Mouse (Mus musculus): ENCODE measurements around the gene Nsg2. TPM values are rescaled to one million over a fixed set of nuclear protein-coding genes. Genes with fewer than 3 reads are reported as not detected.

Nsg2 gene
- total and polyA plus RNA-seq, 2 experiments from 2014 or later = 1.2 to 3.7 TPM

DNA sequence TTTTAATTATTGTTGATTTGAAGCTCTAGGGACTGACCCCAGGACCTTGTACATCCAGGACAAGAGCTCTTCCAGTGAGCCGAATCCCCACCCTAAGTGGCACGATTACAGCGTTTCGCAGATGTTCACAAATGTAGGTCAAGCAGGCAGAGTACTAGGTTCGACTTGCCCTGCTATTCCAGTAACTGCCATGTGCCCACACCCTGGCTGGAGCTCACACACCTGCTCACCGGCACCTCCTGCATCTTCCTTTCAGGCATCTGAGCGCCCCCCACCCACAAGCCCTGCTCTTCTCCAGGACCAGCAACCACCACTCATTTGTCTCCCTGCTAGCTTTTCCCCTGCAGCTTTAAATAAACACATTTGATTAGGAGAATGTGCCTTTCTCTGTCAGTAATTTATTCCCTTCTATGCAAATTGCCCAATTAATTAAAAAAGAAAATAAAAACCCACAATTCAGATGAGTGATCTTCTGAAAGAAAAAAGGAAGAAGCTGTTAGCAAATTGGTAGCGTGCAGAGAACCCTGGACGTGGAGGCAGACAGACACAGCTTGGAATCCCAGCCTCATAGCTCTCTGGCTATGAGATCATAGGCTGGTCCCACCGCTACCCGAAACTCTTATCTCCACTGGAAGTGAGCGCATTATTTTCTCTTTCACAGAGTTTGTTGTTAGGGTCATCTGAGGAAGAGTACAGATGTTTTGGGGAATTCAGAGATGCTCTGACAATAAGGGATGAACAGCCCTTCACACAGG, 68.7 kb downstream of the Nsg2 start:
- peaks cover 14% of the 10 kb centered on the region for H3K4me1 ChIP-seq (ENCODE audit: control insufficient read depth, insufficient read depth)
- H3K9ac ChIP-seq (replicated peaks; ENCODE audit: low read depth, low read length) = no peak overlapping the region
- no peaks in the 10 kb centered on the region for H3K27me3 ChIP-seq (ENCODE audit: control insufficient read depth, insufficient read depth, low read length)
- no peaks in the 10 kb centered on the region for H3K36me3 ChIP-seq (replicated peaks; ENCODE audit: control insufficient read depth, insufficient read depth, low read length)
- H3K4me3 ChIP-seq (ENCODE audit: low read depth, low read length) = no peak overlapping the region
- no peak for DNase-seq (ENCODE audit: low spot score)
- ATAC-seq (ENCODE audit: insufficient read depth, low read depth) = no peak
- H3K27ac ChIP-seq (ENCODE audit: low read depth) = no peak overlapping the region
- TF ChIP-seq CTCF (IDR thresholded peaks at IDR 0.05; ENCODE audit: low read depth) (no peak), EP300 (IDR thresholded peaks at IDR 0.05; ENCODE audit: low read depth) (no peak)
- H3K9me3 ChIP-seq (replicated peaks; ENCODE audit: control insufficient read depth, low read length) = no peaks in the 10 kb centered on the region
- 39% methylated on average over 12 of the region's 12 CpGs for WGBS
- no peak overlapping the region for H3K4me2 ChIP-seq (ENCODE audit: low read depth, low read length)

DNA sequence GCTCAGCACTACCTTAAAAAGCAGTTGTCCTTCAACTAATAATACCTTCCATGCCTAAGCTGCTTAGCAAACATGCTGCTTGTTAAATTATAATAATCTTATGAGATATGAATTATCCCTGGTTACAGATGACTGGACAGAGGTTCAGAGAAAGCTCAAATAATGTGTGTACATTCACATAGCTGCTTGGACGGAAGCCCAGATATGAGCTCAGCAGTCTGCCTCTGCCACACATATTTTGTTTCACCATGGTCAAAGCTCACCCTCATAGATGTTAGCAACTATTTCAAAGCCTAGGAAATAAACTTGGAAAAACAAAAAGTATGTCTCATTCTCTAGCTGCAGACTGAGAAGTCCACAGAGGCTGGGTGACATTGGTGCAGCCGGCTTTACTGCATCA, 74.9 kb downstream of the Nsg2 start:
- Histone ChIP-seq H3K27ac (ENCODE audit: low read depth) (no peak overlapping the region), H3K4me1 (ENCODE audit: control insufficient read depth, insufficient read depth) (no peaks in the 10 kb centered on the region), H3K9me3 (replicated peaks; ENCODE audit: control insufficient read depth, low read length) (no peaks in the 10 kb centered on the region), H3K36me3 (replicated peaks; ENCODE audit: control insufficient read depth, insufficient read depth, low read length) (no peaks in the 10 kb centered on the region), H3K9ac (replicated peaks; ENCODE audit: low read depth, low read length) (no peak overlapping the region), H3K27me3 (ENCODE audit: control insufficient read depth, insufficient read depth, low read length) (no peaks in the 10 kb centered on the region), H3K4me2 (ENCODE audit: low read depth, low read length) (no peak overlapping the region), H3K4me3 (ENCODE audit: low read depth, low read length) (no peak overlapping the region)
- TF ChIP-seq CTCF (IDR thresholded peaks at IDR 0.05; ENCODE audit: low read depth) = no peak
- TF ChIP-seq EP300 (IDR thresholded peaks at IDR 0.05; ENCODE audit: low read depth) = no peak
- no peak for ATAC-seq (ENCODE audit: insufficient read depth, low read depth)
- no peak for DNase-seq (ENCODE audit: low spot score)
- WGBS = 57% methylated on average over 2 of the region's 2 CpGs

DNA sequence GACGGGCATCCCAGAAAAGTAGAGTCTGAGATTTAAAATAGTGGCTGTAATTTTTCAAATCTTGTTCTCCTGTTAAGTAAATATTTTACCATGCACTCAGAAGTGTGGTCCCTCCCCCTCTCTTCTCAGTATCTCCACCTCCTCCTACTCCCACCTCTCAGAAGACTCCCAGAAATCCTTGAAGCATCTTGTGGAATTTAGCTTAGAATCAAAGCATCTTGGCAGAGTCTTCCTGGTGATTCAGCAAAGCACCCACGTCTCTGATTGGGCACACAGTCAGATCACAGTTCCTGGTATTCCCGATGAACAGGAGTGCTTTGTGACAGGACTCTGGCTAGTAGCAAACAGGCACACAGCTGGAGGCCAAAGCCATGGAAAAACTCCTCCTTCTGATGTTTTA, 83.2 kb downstream of the Nsg2 start:
- ATAC-seq (ENCODE audit: insufficient read depth, low read depth) = no peak
- no peaks in the 10 kb centered on the region for H3K9me3 ChIP-seq (replicated peaks; ENCODE audit: control insufficient read depth, low read length)
- no peak overlapping the region for H3K27ac ChIP-seq (ENCODE audit: low read depth)
- TF ChIP-seq EP300 (IDR thresholded peaks at IDR 0.05; ENCODE audit: low read depth) (no peak), CTCF (IDR thresholded peaks at IDR 0.05; ENCODE audit: low read depth) (no peak)
- no peak overlapping the region for H3K9ac ChIP-seq (replicated peaks; ENCODE audit: low read depth, low read length)
- no peak overlapping the region for H3K4me2 ChIP-seq (ENCODE audit: low read depth, low read length)
- H3K4me3 ChIP-seq (ENCODE audit: low read depth, low read length) = no peak overlapping the region
- no peaks in the 10 kb centered on the region for H3K36me3 ChIP-seq (replicated peaks; ENCODE audit: control insufficient read depth, insufficient read depth, low read length)
- H3K27me3 ChIP-seq (ENCODE audit: control insufficient read depth, insufficient read depth, low read length) = no peaks in the 10 kb centered on the region
- 41% methylated on average over 3 of the region's 3 CpGs for WGBS
- H3K4me1 ChIP-seq (ENCODE audit: control insufficient read depth, insufficient read depth) = no peaks in the 10 kb centered on the region
- no peak for DNase-seq (ENCODE audit: low spot score)

DNA sequence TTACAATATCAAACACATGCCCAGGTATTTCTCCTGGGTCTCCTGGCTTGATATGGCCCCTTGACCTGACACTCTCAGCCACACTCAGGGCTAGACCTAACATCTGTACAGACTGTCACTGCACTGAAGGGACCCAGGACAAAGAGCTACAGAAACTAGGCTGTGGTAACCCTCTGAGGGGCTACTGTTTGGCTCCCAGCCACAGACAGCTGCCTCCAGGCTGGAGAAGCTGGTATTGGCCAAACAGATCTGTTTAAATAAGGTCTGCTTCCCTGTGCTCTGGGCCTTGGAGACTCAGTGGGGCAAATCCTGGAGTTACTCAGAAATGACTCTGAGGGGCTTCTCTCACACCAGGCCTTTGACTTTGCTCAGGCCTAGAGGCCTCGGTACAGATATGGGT, 86.3 kb downstream of the Nsg2 start:
- Histone ChIP-seq H3K4me3 (ENCODE audit: low read depth, low read length) (no peak overlapping the region), H3K9me3 (replicated peaks; ENCODE audit: control insufficient read depth, low read length) (no peaks in the 10 kb centered on the region), H3K9ac (replicated peaks; ENCODE audit: low read depth, low read length) (no peak overlapping the region), H3K4me1 (ENCODE audit: control insufficient read depth, insufficient read depth) (no peaks in the 10 kb centered on the region), H3K27ac (ENCODE audit: low read depth) (no peak overlapping the region), H3K36me3 (replicated peaks; ENCODE audit: control insufficient read depth, insufficient read depth, low read length) (no peaks in the 10 kb centered on the region), H3K4me2 (ENCODE audit: low read depth, low read length) (no peak overlapping the region), H3K27me3 (ENCODE audit: control insufficient read depth, insufficient read depth, low read length) (no peaks in the 10 kb centered on the region)
- no peak for DNase-seq (ENCODE audit: low spot score)
- no peak for TF ChIP-seq EP300 (IDR thresholded peaks at IDR 0.05; ENCODE audit: low read depth)
- TF ChIP-seq CTCF (IDR thresholded peaks at IDR 0.05; ENCODE audit: low read depth) = no peak
- ATAC-seq (ENCODE audit: insufficient read depth, low read depth) = no peak
- WGBS = 78% methylated on average over 1 of the region's 1 CpGs

DNA sequence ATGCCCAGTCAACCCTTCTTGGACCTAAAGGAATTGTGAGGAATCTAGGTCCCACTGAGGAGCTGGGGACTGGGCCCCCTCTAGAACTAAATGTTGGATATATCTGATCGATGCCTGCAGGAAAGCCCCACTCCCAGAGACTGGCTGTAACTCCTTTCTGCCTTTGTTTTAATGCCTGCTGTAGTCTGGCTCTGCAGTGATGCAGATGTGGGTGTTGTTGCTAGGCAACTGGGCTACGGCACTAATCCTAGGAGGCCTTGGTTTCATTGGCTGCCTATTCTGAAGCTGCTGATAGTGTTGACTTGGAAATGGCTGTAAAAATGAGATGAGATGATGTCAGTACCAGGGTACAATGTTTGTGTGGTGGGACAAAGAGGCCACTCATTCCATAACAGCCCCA, 87.1 kb downstream of the Nsg2 start:
- Histone ChIP-seq H3K27ac (ENCODE audit: low read depth) (no peak overlapping the region), H3K4me1 (ENCODE audit: control insufficient read depth, insufficient read depth) (no peaks in the 10 kb centered on the region), H3K36me3 (replicated peaks; ENCODE audit: control insufficient read depth, insufficient read depth, low read length) (no peaks in the 10 kb centered on the region), H3K4me2 (ENCODE audit: low read depth, low read length) (no peak overlapping the region), H3K27me3 (ENCODE audit: control insufficient read depth, insufficient read depth, low read length) (no peaks in the 10 kb centered on the region), H3K9me3 (replicated peaks; ENCODE audit: control insufficient read depth, low read length) (no peaks in the 10 kb centered on the region), H3K9ac (replicated peaks; ENCODE audit: low read depth, low read length) (no peak overlapping the region), H3K4me3 (ENCODE audit: low read depth, low read length) (no peak overlapping the region)
- no peak for DNase-seq (ENCODE audit: low spot score)
- ATAC-seq (ENCODE audit: insufficient read depth, low read depth) = no peak
- TF ChIP-seq EP300 (IDR thresholded peaks at IDR 0.05; ENCODE audit: low read depth) (no peak), CTCF (IDR thresholded peaks at IDR 0.05; ENCODE audit: low read depth) (no peak)
- 43% methylated on average over 2 of the region's 2 CpGs for WGBS
